Mouse (Mus musculus) urinary bladder, postnatal 14 days (tissue): ENCODE results near the gene Sh2d6.
"Not testable (repeated sequence)": the region's sequence is repeated elsewhere in the genome, so short reads cannot be mapped to it uniquely, and the experiment has no call there.

Experiments used
- DNase-seq: peaks from one replicate; pipeline ENCODE4 v3.0.0; 2021; ENCODE audit warnings: low spot score

The Sh2d6 gene

GRCm38 (mm10) chr6:72535165-72535564 lies 13.7 kb upstream of the Sh2d6 start:
- peak; percentile 87 for DNase-seq

- peak; percentile 49 for DNase-seq
Observed at GRCm38 (mm10) chr6:72534035-72534809, 12.7 kb upstream of the Sh2d6 start.

DNA sequence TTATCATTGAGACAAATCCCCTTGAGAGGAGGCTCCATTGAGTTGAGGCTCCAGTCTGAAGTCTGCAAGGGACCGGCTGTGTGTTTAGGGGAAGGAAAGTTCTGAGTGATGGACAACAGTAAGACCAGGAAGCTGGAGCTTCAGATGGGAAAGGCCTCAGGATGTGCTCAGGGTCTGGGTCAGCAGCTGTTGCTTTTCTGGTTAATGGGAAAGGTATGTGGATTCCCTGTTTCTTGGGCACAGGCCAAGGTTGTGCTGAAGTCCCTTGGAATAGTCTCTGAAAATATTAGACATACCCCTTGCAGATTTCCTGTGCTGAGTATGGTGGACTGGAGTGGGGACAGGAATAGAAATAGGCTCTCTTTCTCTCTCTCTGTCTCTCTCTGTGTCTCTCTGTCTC lies 12.0 kb upstream of the Sh2d6 start:
- not testable (repeated sequence) for DNase-seq

DNA sequence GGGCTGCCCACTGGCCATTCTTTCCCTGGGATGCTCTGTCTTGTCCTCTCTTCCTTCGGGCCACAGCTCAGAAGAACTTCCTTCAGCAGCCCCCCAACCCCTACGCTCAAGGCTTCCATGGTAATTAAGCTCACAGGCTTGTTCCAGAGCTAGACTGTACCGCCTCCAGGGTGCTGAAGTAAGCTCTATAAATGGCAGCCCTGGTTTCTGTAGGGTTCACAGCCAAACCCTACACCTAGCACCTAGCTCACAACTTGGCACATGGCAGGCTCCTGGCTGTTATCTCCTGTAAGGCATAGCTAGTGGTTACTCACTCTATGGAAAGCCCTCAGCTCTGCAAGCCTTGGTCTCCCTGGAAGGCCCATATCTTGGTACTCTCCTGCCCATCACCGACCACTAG lies 11.1 kb upstream of the Sh2d6 start:
- no peak for DNase-seq

DNA sequence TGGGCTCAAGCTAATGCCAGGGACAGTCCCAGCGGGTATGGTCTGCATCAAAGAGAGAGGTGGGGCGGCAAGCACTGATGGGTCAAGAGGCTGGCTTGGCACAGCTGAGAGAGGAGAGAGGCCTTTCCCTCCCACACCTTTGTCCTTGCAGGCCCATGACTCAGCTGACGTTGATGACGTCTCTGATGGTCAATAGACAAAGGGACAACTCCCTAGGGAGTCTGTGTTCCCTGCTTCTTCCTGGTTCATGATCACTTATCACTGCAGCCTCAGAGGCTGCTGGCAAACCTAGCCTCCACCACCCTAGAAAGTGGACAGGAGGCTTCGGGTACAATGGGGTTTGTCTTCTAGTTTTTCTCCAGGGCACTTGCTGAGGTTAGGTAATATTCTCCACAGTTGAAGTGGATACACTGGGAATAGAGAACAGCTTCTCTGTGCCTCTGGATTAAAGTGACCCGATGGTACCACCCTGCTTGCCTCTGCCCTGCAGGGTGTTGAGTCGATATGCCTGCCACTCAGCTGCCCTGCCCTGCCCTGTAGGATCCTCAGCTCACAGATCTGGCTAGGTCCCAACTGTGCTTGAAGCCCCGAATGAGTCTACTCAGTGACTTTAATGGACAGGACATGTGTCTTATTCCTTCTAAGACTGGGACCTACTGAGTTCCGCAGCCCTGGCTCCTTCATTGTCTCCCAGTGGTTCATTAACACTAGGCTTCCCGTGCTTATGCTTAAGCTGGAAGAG lies 7.1 kb upstream of the Sh2d6 start:
- DNase-seq, result peak; percentile 64

GRCm38 (mm10) chr6:72527070-72527469 lies 5.6 kb upstream of the Sh2d6 start:
- DNase-seq, result no peak

DNA sequence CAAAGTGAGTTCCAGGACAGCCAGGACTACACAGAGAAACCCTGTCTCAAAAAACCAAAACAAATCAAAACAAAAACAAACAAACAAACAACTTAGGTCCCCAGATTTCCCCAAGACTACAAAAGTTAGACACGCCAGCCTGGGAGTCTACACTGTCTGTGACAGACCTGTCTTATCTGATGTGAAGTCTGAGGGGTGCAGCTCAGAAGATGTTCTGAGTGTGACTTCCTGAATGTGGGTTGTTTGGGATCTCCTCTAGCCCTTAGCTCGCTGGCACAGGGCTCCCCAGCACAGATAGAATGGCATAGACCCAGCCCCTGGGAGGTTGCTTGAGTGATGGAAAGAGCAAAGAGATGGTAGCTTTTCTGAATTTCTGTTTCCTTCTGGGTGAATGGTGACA lies 2.7 kb upstream of the Sh2d6 start:
- no peak for DNase-seq

- DNase-seq, result no peak
Observed at GRCm38 (mm10) chr6:72523222-72523621, 1.7 kb upstream of the Sh2d6 start.

DNA sequence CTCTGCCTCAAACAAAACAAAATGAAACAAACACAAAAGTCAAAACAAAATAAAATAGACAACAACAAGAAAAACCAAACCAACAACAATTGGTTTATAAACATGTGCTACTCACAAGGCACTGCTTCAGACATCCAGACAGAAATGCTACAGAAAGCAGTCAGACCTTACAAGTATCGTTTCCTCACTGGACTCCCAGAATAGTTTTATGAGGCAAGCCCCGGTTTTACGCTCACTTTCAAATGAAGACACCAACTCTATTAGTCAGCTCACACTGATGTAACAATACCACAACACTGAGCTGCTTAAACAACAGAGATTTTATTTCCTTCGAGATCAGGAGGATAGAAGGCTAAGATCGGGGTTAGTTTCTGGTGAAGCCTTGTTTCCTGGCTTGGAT lies 781 bp upstream of the Sh2d6 start:
- no peak for DNase-seq

DNA sequence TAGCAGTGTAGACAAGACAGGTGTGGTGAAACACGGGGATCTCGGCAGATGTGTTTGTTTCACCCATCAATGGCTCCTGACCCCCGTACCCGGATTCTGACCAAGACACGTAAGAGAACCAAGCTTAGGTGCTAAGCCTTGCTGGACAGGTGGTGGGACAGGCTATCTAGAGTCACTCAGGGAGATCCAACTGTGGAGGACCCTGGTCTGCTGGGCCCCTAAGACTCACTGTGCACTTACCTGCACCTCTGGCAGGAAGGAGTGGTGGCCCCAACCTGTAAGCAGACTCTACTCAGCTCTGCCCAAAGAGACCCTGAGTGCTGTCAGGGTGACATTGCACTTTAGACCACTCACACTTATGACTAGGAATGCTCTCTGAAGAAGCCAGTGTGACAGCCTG lies 603 bp downstream of the Sh2d6 start:
- no peak for DNase-seq

DNA sequence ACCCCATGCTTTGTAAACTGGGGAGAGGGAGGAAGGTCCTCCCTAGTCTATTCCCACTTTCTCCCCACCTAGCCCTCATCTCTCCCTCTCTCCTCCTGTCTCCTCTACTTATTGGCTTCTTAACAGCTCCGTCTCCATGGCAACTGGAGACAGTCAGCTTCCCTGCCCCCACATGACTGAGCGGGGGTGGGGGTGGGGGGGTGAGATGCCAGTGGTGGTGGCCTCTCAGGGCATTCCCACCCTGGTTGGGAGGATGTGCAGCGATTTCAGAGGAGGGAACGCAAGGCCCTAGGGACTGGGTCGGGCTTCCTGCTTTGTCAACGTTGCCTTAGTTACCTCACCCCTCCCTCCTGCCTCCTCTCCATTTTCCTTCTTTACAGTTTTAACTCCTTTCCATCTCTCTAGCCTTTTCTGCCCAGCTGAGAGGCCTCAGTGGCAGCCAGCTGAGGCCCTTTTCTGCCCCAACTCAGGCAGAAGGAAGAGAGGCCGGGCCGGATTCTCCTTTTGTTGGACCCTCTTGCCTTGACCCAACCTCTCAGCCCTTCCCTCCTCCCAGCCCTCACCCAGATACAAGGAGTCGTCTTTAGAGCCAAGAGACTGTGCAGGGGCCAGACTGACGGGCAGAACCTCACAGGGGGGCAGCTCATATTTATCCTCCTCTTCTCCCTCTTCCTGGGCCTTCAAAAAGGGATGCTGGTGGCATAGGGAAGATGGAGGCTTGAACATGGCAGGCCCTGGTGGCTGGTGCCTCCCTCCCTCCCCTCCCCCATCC lies 1.4 kb downstream of the Sh2d6 start:
- DNase-seq, result peak; percentile 27

DNA sequence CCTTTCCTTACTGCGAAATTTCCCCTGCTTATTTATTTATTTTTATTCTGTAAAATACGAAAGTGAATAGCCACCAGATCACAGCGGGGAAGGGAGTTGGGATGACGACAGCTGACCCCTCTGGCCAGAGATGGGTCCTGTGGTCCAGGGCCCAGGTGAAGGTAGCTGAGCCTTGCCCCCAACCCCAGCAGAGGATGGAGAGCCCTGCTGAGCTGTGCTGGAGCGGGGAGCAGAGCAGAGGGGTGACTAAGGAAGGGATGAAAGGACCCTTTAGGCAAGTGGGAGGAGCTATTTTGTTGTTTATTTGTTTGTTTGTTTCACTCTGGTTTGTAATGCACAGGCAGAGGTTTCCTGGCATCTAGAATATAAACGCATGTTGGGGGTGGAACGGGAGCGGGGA lies 2.2 kb downstream of the Sh2d6 start:
- DNase-seq, result no peak

- DNase-seq, result no peak
Observed at GRCm38 (mm10) chr6:72518842-72519241, 2.7 kb downstream of the Sh2d6 start.

- DNase-seq, result no peak
Observed at GRCm38 (mm10) chr6:72515644-72516043, 5.9 kb downstream of the Sh2d6 start.

DNA sequence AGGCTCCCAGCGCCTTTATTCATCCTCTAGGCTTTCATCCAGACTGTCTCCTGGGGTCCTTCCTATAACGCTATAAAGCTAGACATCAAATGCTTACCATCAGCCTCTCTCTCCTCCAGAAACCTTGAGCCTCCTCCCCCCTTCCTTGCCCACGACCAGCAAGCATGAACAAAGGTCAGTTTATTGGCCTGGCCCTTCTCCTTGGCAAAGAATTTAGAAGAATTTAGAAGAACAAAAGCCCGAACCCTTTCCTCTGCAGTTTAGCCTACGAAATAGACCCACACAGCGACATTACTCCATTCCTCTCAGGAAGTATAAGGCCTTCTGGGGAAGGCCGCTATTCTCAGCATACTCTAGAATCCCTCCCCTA lies 8.5 kb downstream of the Sh2d6 start:
- DNase-seq, result no peak

DNA sequence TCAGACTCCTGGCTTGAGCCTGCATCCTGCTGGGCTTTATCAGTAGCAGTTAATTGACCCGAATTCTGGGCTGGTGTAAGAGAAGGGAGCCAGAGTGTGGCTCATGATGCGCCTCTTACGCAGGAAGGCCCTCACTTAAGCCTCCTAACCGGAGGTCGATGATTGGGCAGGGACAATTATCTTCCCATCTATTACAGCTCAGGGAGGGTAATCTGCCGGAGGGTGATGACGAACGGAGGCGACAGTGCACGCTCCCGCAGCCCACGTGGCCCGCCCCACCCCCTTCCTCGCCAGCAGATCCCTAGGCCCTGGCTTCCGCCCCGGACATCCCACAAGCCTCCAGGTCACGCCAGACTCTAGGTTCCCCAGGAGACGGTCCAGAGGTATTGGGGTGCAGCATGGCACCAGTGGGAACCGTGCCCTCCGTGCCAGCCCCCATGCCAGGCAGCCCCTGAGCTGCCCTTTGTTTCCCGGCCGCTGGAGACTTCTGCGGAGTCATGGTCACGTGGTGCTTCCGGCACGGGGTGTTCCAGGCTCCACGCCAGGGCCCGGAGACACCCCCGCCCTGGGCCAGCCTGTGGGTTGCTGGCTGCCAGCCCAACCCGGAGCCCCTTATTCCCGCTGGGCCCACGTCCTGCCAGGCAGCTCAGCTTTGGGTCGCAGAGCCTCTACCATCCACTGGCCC lies 9.0 kb downstream of the Sh2d6 start:
- DNase-seq, result peak; percentile 83

DNA sequence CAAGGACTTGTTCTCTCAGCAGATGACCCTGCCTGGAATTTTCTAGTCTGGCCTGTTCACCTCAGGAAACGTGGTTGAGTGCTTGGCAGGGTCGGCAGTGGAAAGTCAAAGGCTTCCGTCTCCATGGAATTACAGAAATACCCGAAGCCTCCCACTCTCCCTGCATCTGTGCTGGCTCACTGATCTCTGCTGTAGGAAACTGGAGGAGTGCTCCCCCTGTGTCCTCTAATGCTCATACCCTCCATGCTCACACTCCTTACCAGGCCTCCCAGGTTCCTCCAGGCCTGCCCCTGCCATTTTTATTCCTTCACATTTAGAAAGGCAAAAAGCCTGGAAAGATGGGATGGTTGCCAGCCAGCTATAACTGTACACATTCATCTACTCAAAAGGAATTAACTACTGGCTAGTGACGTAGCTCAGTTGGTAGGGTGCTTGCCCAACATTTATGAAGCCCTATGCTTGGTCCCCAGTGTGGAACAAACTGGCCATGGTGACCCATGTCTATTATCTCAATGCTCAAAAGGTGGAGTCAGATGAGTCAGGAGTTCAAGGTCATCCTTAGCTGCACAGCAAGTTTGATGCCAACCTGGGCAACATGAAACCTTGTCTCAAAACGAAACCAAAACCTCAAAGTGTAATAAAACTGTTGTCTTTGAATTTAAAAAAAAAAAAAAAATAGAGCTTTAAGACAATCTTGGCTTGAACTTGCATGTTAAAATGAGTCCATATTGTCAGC lies 10.7 kb downstream of the Sh2d6 start:
- peak; percentile 16 for DNase-seq

- no peak for DNase-seq
Observed at GRCm38 (mm10) chr6:72509872-72510435, 11.6 kb downstream of the Sh2d6 start.

- DNase-seq, result no peak
Observed at GRCm38 (mm10) chr6:72508596-72508995, 12.9 kb downstream of the Sh2d6 start.

DNA sequence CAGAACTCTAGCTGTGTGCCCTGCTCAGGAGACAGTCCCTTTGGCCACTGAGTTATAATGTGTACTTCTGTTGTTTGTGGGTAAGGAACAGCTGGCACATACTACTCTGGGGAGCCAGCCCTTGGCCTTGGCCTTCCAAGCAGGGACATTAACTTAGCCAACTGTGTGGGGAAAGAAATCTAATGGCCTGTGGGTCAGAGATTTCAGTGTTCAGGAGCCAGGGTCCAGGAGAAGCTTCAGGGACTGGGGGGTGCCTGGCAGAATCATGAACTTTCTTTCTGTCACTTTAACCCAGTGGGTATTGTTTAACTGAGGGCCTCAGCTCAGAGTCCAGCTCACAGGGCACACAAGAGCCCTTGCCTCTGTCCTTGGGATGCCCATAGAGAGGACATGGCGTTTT lies 15.4 kb downstream of the Sh2d6 start:
- DNase-seq, result no peak

DNA sequence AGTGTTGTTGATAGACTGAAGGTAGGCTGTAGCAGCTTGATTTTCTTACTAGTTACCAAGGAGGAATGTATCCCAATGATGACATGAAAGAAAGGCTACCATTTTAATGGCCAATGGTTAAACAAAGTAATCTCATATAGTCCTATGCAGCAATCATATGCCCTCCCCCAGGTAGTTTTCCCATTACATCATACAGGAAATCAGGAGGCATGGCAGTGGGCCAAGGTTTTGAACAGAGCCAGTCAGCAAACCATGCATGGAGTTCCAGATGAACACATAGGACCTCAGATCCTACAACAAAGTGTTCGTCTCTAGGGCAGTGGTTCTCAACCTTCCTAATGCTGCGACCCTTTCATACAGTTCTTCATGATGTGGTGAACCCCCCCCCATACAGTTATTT lies 17.6 kb downstream of the Sh2d6 start:
- peak; percentile 63 for DNase-seq
